Mouse (Mus musculus): ENCODE results near the gene Lrrk1. TPM values are rescaled to one million over a fixed set of nuclear protein-coding genes. Genes with fewer than 3 reads are reported as not detected.

Gene Lrrk1
- polyA plus RNA-seq, 1 experiment from 2014 or later, result 2.9 TPM

DNA sequence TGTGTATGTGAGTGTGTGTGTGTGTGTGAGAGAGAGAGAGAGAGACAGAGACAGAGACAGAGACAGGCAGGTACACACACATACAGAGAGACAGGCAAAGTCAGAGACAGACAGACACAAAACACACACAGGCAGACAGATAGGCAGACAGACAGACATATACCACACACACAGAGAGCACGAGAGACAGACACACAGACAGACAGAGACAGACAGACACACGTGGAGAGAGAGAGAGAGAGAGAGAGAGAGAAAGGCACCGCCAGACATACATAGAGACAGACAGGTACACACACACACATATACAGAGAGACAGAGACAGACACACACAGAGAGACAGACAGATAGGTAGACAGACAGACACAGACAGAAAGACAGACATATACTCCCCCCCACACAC, 138.7 kb downstream of the Lrrk1 start:
- no peaks in the 10 kb centered on the region for H3K9me3 ChIP-seq (ENCODE audit: control insufficient read depth, low read length)
- no peak overlapping the region for H3K9ac ChIP-seq (ENCODE audit: low read length)
- no peak overlapping the region for H3K27ac ChIP-seq (ENCODE audit: low read depth, low read length)
- H3K36me3 ChIP-seq (ENCODE audit: control insufficient read depth, insufficient read depth, low read length), result no peaks in the 10 kb centered on the region
- no peak overlapping the region for H3K4me2 ChIP-seq
- H3K27me3 ChIP-seq (ENCODE audit: control insufficient read depth, insufficient read depth, low read length), result no peaks in the 10 kb centered on the region
- 91% methylated on average over 3 of the region's 3 CpGs for WGBS
- H3K4me1 ChIP-seq (ENCODE audit: control insufficient read depth, insufficient read depth, low read length), result peaks cover 20% of the 10 kb centered on the region
- H3K4me3 ChIP-seq (ENCODE audit: low read depth, low read length), result no peak overlapping the region
- ATAC-seq (ENCODE audit: low FRiP score), result no peak
- no peak for DNase-seq (ENCODE audit: low spot score, missing footprints)

DNA sequence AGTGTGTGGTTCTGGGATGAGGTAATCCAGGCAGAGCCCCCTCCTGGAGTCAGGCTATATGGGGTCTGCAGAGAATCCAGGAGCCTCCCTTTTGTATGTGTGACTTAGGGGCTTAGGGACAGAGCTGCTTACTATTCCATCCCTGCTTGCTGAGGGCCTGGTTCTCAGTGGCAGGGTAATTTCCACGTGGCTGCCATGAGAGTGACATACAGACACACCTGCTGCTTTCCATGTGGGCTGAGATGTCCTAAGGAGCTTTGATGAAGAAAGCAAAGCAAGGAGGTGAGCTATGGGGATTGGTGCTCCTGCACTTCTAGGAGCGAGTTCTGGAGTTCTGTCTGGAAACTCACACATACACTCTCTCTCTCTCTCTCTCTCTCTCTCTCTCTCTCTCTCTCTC, 139.1 kb downstream of the Lrrk1 start:
- 47% methylated on average over 2 of the region's 2 CpGs for WGBS
- peaks cover 20% of the 10 kb centered on the region for H3K4me1 ChIP-seq (ENCODE audit: control insufficient read depth, insufficient read depth, low read length)
- no peak for ATAC-seq (ENCODE audit: low FRiP score)
- no peak overlapping the region for H3K27ac ChIP-seq (ENCODE audit: low read depth, low read length)
- H3K4me3 ChIP-seq (ENCODE audit: low read depth, low read length), result no peak overlapping the region
- H3K9me3 ChIP-seq (ENCODE audit: control insufficient read depth, low read length), result no peaks in the 10 kb centered on the region
- H3K36me3 ChIP-seq (ENCODE audit: control insufficient read depth, insufficient read depth, low read length), result no peaks in the 10 kb centered on the region
- H3K9ac ChIP-seq (ENCODE audit: low read length), result no peak overlapping the region
- peak; percentile 70 for DNase-seq (ENCODE audit: low spot score, missing footprints)
- H3K4me2 ChIP-seq, result no peak overlapping the region
- H3K27me3 ChIP-seq (ENCODE audit: control insufficient read depth, insufficient read depth, low read length), result no peaks in the 10 kb centered on the region

DNA sequence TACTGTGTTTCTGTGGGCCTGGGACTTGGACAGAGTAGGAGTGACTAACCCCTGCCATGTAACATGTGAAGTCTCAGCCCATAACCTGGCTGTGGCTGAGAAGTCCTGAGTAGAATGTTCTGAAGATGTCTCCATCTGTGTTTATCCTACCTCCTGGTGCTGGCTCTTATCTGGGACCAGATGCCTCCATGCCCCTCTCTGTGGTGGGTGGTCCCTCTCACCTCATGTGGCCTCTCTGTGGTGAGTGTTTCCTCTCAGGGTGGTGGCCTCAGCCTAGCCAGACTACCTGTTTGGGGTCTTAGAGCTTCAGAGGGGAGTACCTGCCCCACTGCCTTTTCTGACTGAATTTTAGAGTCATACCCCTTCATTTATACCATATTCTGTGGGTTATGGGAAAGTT, 139.9 kb downstream of the Lrrk1 start:
- Histone ChIP-seq H3K9ac (ENCODE audit: low read length) (no peak overlapping the region), H3K9me3 (ENCODE audit: control insufficient read depth, low read length) (no peaks in the 10 kb centered on the region), H3K4me3 (ENCODE audit: low read depth, low read length) (no peak overlapping the region), H3K27ac (ENCODE audit: low read depth, low read length) (no peak overlapping the region), H3K4me1 (ENCODE audit: control insufficient read depth, insufficient read depth, low read length) (peaks cover 20% of the 10 kb centered on the region), H3K36me3 (ENCODE audit: control insufficient read depth, insufficient read depth, low read length) (no peaks in the 10 kb centered on the region), H3K27me3 (ENCODE audit: control insufficient read depth, insufficient read depth, low read length) (no peaks in the 10 kb centered on the region), H3K4me2 (no peak overlapping the region)
- DNase-seq (ENCODE audit: low spot score, missing footprints), result no peak
- no peak for ATAC-seq (ENCODE audit: low FRiP score)

DNA sequence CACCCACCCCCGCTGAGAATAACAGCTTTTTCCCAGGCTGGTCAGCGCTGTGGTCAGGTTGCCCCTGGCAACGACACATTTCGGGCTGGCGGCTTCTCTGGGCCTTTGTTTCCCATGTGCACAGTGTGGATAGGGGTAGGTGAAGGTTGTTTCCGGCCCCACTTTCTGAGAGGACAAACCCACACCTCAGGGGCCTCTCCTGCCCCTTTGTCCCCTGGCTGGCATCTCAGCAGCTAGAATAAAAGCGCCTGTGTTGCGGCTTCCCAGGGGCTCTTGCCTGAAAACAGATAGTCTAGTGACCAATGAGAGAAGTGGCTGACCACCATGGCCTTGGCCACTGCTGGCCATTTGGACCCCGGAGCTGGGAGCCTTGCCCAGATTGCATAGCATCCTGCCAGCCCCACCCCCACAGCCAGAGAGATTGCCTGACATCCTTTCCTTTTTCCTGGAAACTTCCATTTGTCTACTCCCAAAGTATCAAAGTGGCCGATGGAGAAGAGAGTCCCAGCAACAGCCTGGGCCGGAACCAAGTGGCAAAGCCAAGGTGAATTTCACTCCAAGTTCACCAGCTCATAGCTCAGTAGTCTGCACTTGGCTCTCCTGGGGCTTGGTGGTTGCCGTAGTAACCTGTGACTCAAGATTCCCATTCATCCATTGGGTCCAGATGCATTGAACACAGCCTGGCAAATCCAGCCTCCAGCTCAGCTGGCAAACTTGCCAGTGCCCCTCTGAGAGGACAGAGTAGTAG, 140.7 kb downstream of the Lrrk1 start:
- H3K27me3 ChIP-seq (ENCODE audit: control insufficient read depth, insufficient read depth, low read length), result no peaks in the 10 kb centered on the region
- H3K4me3 ChIP-seq (ENCODE audit: low read depth, low read length), result no peak overlapping the region
- H3K27ac ChIP-seq (ENCODE audit: low read depth, low read length), result peak overlapping the region; percentile 63
- H3K4me1 ChIP-seq (ENCODE audit: control insufficient read depth, insufficient read depth, low read length), result peaks cover 20% of the 10 kb centered on the region
- peak; percentile 91 for DNase-seq (ENCODE audit: low spot score, missing footprints)
- H3K4me2 ChIP-seq, result peak overlapping the region; percentile 23
- H3K36me3 ChIP-seq (ENCODE audit: control insufficient read depth, insufficient read depth, low read length), result no peaks in the 10 kb centered on the region
- H3K9ac ChIP-seq (ENCODE audit: low read length), result peak overlapping the region; percentile 33
- H3K9me3 ChIP-seq (ENCODE audit: control insufficient read depth, low read length), result no peaks in the 10 kb centered on the region
- 29% methylated on average over 12 of the region's 12 CpGs for WGBS
- ATAC-seq (ENCODE audit: low FRiP score), result peak; percentile 80

GRCm38 (mm10) chr7:66246716-66247235, 141.4 kb downstream of the Lrrk1 start:
- H3K4me3 ChIP-seq (ENCODE audit: low read depth, low read length), result no peak overlapping the region
- no peak overlapping the region; the same call in 1 of the 2 replicates for H3K9ac ChIP-seq (ENCODE audit: low read length)
- no peaks in the 10 kb centered on the region for H3K27me3 ChIP-seq (ENCODE audit: control insufficient read depth, insufficient read depth, low read length)
- 35% methylated on average over 11 of the region's 11 CpGs for WGBS
- H3K36me3 ChIP-seq (ENCODE audit: control insufficient read depth, insufficient read depth, low read length), result no peaks in the 10 kb centered on the region
- peaks cover 20% of the 10 kb centered on the region for H3K4me1 ChIP-seq (ENCODE audit: control insufficient read depth, insufficient read depth, low read length)
- DNase-seq (ENCODE audit: low spot score, missing footprints), result no peak
- no peak overlapping the region for H3K27ac ChIP-seq (ENCODE audit: low read depth, low read length)
- H3K4me2 ChIP-seq, result no peak overlapping the region
- no peak for ATAC-seq (ENCODE audit: low FRiP score)
- no peaks in the 10 kb centered on the region for H3K9me3 ChIP-seq (ENCODE audit: control insufficient read depth, low read length)

DNA sequence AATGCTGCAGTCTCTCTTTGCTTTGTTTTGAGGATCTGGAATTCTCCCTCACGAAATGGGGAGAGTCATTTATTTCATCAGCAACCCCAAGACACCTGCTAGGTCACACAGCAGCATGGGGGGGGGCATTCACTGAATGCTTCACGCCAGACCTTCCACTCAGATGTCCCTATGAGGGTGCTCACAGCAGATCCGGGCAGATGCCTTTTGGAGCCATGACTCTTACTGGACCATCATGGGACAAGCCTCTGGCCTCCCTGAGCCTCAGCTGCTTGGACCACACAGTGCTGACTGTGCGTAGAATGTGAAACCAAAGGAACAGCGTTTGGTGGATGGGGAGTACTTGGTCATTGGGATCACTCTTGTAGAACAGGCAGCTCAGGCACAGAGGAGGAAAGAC, 142.5 kb downstream of the Lrrk1 start:
- H3K4me2 ChIP-seq, result no peak overlapping the region
- no peaks in the 10 kb centered on the region for H3K27me3 ChIP-seq (ENCODE audit: control insufficient read depth, insufficient read depth, low read length)
- H3K4me1 ChIP-seq (ENCODE audit: control insufficient read depth, insufficient read depth, low read length), result peaks cover 20% of the 10 kb centered on the region
- DNase-seq (ENCODE audit: low spot score, missing footprints) (no peak), ATAC-seq (ENCODE audit: low FRiP score) (no peak)
- 96% methylated on average over 5 of the region's 5 CpGs for WGBS
- H3K9me3 ChIP-seq (ENCODE audit: control insufficient read depth, low read length), result no peaks in the 10 kb centered on the region
- H3K27ac ChIP-seq (ENCODE audit: low read depth, low read length), result no peak overlapping the region
- no peak overlapping the region for H3K9ac ChIP-seq (ENCODE audit: low read length)
- H3K36me3 ChIP-seq (ENCODE audit: control insufficient read depth, insufficient read depth, low read length), result no peaks in the 10 kb centered on the region
- no peak overlapping the region for H3K4me3 ChIP-seq (ENCODE audit: low read depth, low read length)

DNA sequence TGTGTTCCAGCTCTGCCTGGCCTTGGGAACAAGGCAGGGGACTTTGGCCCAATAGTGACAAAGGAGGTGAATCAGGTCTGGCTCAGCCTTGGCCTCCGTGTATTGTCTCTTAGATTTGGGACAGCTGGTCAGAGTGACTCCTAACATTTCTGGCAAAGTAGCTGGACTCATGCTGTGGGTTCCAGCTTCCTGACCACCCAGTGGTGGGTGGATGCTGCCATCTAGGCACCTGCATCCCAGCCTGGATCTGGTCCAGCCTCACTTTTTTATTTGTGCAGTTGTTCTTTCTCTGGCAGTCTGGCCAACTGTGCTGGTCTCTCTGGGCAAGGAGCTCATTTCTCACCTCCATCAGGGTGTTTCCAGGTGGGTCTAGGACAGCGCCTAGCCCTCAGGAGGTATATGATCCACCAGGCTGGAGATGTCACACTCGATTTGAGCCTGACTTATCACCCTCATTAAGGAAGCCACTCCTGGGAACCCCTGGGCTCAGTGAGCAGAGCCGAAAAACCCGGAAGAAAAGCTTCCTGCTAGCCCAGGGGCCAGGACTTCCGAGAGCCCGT, 144.3 kb downstream of the Lrrk1 start:
- Histone ChIP-seq H3K4me1 (ENCODE audit: control insufficient read depth, insufficient read depth, low read length) (peaks cover 20% of the 10 kb centered on the region), H3K36me3 (ENCODE audit: control insufficient read depth, insufficient read depth, low read length) (no peaks in the 10 kb centered on the region), H3K4me2 (no peak overlapping the region), H3K27ac (ENCODE audit: low read depth, low read length) (no peak overlapping the region), H3K9me3 (ENCODE audit: control insufficient read depth, low read length) (no peaks in the 10 kb centered on the region), H3K4me3 (ENCODE audit: low read depth, low read length) (no peak overlapping the region), H3K9ac (ENCODE audit: low read length) (no peak overlapping the region), H3K27me3 (ENCODE audit: control insufficient read depth, insufficient read depth, low read length) (no peaks in the 10 kb centered on the region)
- no peak for DNase-seq (ENCODE audit: low spot score, missing footprints)
- ATAC-seq (ENCODE audit: low FRiP score), result no peak
- 76% methylated on average over 7 of the region's 7 CpGs for WGBS

DNA sequence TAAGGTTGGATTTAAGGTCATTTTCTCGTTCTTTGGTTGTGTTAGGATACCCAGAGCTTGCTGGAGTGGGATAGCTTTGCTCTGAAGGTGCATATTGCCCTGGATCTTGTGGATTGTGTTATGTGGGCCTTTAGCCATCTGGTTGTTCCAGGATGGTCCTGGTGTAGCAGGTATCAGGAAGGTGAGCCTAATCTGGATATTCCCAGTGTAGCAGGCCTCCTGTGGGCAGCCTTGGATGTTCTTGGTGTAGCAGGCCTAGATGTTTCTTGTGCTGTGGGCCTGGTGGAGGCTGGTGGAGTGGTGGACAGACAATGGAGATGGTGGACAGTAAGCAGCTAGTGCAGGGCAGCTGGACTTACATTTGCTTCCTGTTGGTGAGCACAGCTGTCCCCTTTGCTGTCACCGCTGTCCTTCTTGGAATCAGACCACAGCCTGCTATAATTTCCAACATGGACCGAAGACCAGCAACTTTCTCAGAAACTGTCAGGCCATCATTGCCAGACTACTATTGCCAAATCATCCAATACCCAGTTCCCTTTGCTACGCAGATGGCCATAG, 146.2 kb downstream of the Lrrk1 start:
- Histone ChIP-seq H3K4me2 (no peak overlapping the region), H3K27me3 (ENCODE audit: control insufficient read depth, insufficient read depth, low read length) (no peaks in the 10 kb centered on the region), H3K9me3 (ENCODE audit: control insufficient read depth, low read length) (no peaks in the 10 kb centered on the region), H3K27ac (ENCODE audit: low read depth, low read length) (no peak overlapping the region), H3K9ac (ENCODE audit: low read length) (no peak overlapping the region), H3K4me1 (ENCODE audit: control insufficient read depth, insufficient read depth, low read length) (peaks cover 4% of the 10 kb centered on the region), H3K4me3 (ENCODE audit: low read depth, low read length) (no peak overlapping the region), H3K36me3 (ENCODE audit: control insufficient read depth, insufficient read depth, low read length) (no peaks in the 10 kb centered on the region)
- no peak for DNase-seq (ENCODE audit: low spot score, missing footprints)
- no peak for ATAC-seq (ENCODE audit: low FRiP score)
- 87% methylated on average over 4 of the region's 4 CpGs for WGBS

- no peaks in the 10 kb centered on the region for H3K4me1 ChIP-seq (ENCODE audit: control insufficient read depth, insufficient read depth, low read length)
These were observed 150.0 kb downstream of the Lrrk1 start for GRCm38 (mm10) chr7:66238157-66238556.

More at GRCm38 (mm10) chr7:66238157-66238556, 150.0 kb downstream of the Lrrk1 start:
- ATAC-seq (ENCODE audit: low FRiP score) (no peak), DNase-seq (ENCODE audit: low spot score, missing footprints) (no peak)
- no peak overlapping the region for H3K27ac ChIP-seq (ENCODE audit: low read depth, low read length)
- H3K36me3 ChIP-seq (ENCODE audit: control insufficient read depth, insufficient read depth, low read length), result no peaks in the 10 kb centered on the region
- 98% methylated on average over 3 of the region's 3 CpGs for WGBS
- H3K9me3 ChIP-seq (ENCODE audit: control insufficient read depth, low read length), result no peaks in the 10 kb centered on the region
- no peak overlapping the region for H3K9ac ChIP-seq (ENCODE audit: low read length)
- H3K4me3 ChIP-seq (ENCODE audit: low read depth, low read length), result no peak overlapping the region
- no peak overlapping the region for H3K4me2 ChIP-seq
- no peaks in the 10 kb centered on the region for H3K27me3 ChIP-seq (ENCODE audit: control insufficient read depth, insufficient read depth, low read length)

Measured in midbrain, embryonic 11.5 days (tissue).